Comparison of ENCODE assay signal across 10 mouse cellular contexts in genomic region chr6:85518091-85518693, GRCm38 (mm10). TPM values are rescaled to one million over a fixed set of nuclear protein-coding genes. Genes with fewer than 3 reads are reported as not detected.
DNase-seq lines count a peak whose midpoint lies in the region; ATAC-seq lines count a peak whose summit lies in the region.
"Had no signal": no experiment of that assay in that cellular context is flagged by ENCODE, and none has a peak within 500 bp of the region (broad histone marks: within the 10 kb centered on the region; RNA-seq: fewer than 3 reads in every experiment).

No protein-coding gene starts in this region.

- no peaks in the 10 kb centered on the region for H3K9me3 ChIP-seq in hindbrain, embryonic 15.5 days
- no peaks in the 10 kb centered on the region for H3K9me3 ChIP-seq in midbrain, embryonic 15.5 days
- no peaks in the 10 kb centered on the region for H3K9me3 ChIP-seq in heart, embryonic 12.5 days (replicated peaks)

- ATAC-seq in hindbrain, embryonic 15.5 days (ENCODE audit: low FRiP score, low read depth): peak; percentile 71
- peak; percentile 82 for ATAC-seq in midbrain, embryonic 15.5 days (replicated peaks)
- ATAC-seq in heart, embryonic 12.5 days (ENCODE audit: insufficient number of reproducible peaks, low FRiP score): no peak

- H3K27ac ChIP-seq in hindbrain, embryonic 15.5 days (replicated peaks): peak overlapping the region; percentile 67
- H3K27ac ChIP-seq in midbrain, embryonic 15.5 days: peak overlapping the region; percentile 80
- no peak overlapping the region for H3K27ac ChIP-seq in heart, embryonic 12.5 days (ENCODE audit: poor library complexity, severe bottlenecking)

- peaks cover 18% of the 10 kb centered on the region for H3K4me1 ChIP-seq in hindbrain, embryonic 15.5 days (replicated peaks)
- H3K4me1 ChIP-seq in midbrain, embryonic 15.5 days: peaks cover 21% of the 10 kb centered on the region
- H3K4me1 ChIP-seq in heart, embryonic 12.5 days (replicated peaks): no peaks in the 10 kb centered on the region

- peak overlapping the region; percentile 38 for H3K4me2 ChIP-seq in hindbrain, embryonic 15.5 days
- H3K4me2 ChIP-seq in midbrain, embryonic 15.5 days: peak overlapping the region; percentile 28
- H3K4me2 ChIP-seq in heart, embryonic 12.5 days: no peak overlapping the region

- no peak overlapping the region; the same call in 1 of the 2 replicates for H3K4me3 ChIP-seq in hindbrain, embryonic 15.5 days
- no peak overlapping the region for H3K4me3 ChIP-seq in midbrain, embryonic 15.5 days
- H3K4me3 ChIP-seq in heart, embryonic 12.5 days: no peak overlapping the region

- 18% methylated on average over 5 of the region's 5 CpGs for WGBS in hindbrain, embryonic 15.5 days
- 21% methylated on average over 5 of the region's 5 CpGs for WGBS in midbrain, embryonic 15.5 days
- 57% methylated on average over 5 of the region's 5 CpGs for WGBS in heart, embryonic 12.5 days

- peaks cover 32% of the 10 kb centered on the region for H3K27me3 ChIP-seq in hindbrain, embryonic 15.5 days
- peaks cover 24% of the 10 kb centered on the region for H3K27me3 ChIP-seq in midbrain, embryonic 15.5 days (replicated peaks)
- H3K27me3 ChIP-seq in heart, embryonic 12.5 days (replicated peaks): peaks cover 51% of the 10 kb centered on the region

- no peak overlapping the region for H3K9ac ChIP-seq in hindbrain, embryonic 15.5 days
- H3K9ac ChIP-seq in midbrain, embryonic 15.5 days: no peak overlapping the region
- no peak overlapping the region for H3K9ac ChIP-seq in heart, embryonic 12.5 days

- H3K36me3 ChIP-seq in hindbrain, embryonic 15.5 days: no peaks in the 10 kb centered on the region
- H3K36me3 ChIP-seq in midbrain, embryonic 15.5 days (replicated peaks): no peaks in the 10 kb centered on the region
- H3K36me3 ChIP-seq in heart, embryonic 12.5 days: no peaks in the 10 kb centered on the region

- DNase-seq in right cerebral cortex, adult 18-20 months: peak; percentile 55
- no peak for DNase-seq in right cerebral cortex, postnatal 36 days (ENCODE audit: low spot score in 2 of 2)
- DNase-seq in lung, postnatal 36 days: no peak
- DNase-seq in thymus, postnatal 14 days: no peak
- no peak for DNase-seq in spleen, adult 18-20 months

RNA-seq across cellular contexts. Expression of gene Egr4, which starts 4.8 kb away (rescaled TPM):
- 0.09 TPM in 1 of 2 replicates, not detected in the other for polyA plus RNA-seq in hindbrain, embryonic 15.5 days (2015; fragmentation: Nextera tagmentation; extraction: Ambion mirVana)
- polyA plus RNA-seq in midbrain, embryonic 15.5 days (2015; fragmentation: Nextera tagmentation; extraction: Ambion mirVana): not detected in 2 replicates
- polyA plus RNA-seq in heart, embryonic 12.5 days (2016; fragmentation: Nextera tagmentation; extraction: Ambion mirVana): 0.12 TPM in 1 of 2 replicates, not detected in the other
- polyA plus RNA-seq: heart, embryonic 14.5 days; liver, embryonic 16.5 days had no signal

RNA-seq across cellular contexts. Expression of gene Fbxo41, which starts 15.4 kb away (rescaled TPM):
- 10.2 and 10.4 TPM in 2 replicates for polyA plus RNA-seq in hindbrain, embryonic 15.5 days (2015; fragmentation: Nextera tagmentation; extraction: Ambion mirVana)
- 11.4 and 11.5 TPM in 2 replicates for polyA plus RNA-seq in midbrain, embryonic 15.5 days (2015; fragmentation: Nextera tagmentation; extraction: Ambion mirVana)
- 0.03 and 0.06 TPM in 2 replicates for polyA plus RNA-seq in heart, embryonic 12.5 days (2016; fragmentation: Nextera tagmentation; extraction: Ambion mirVana)
- polyA plus RNA-seq: heart, embryonic 14.5 days; liver, embryonic 16.5 days had no signal

Comparison
In these comparisons a context has a peak if more than half of its experiments do, and no peak if none do; other contexts are left out.
1. RNA of gene Fbxo41, which starts 15.4 kb away (polyA plus RNA-seq): 11.4 to 11.5 TPM in midbrain, embryonic 15.5 days and 10.2 to 10.4 TPM in hindbrain, embryonic 15.5 days; 0.03 to 0.06 TPM in heart, embryonic 12.5 days; every median in the first group is over 10 times any median in the second.